Mouse (Mus musculus) left cerebral cortex, postnatal 10 days (tissue): Measurements from ENCODE around the gene D230025D16Rik. TPM values are rescaled to one million over a fixed set of nuclear protein-coding genes. Genes with fewer than 3 reads are reported as not detected.
"Not testable (repeated sequence)": the region's sequence is repeated elsewhere in the genome, so short reads cannot be mapped to it uniquely, and the experiment has no call there.

Experiments used
- DNase-seq, 2 experiments: peaks; one replicate each; pipeline ENCODE4 v3.0.0; 2021 to 2022; ENCODE audit warnings: low spot score in 2 of 2, mixed read lengths in 1 of 2; ENCODE audit errors: extremely low spot score in 1 of 2
- intact Hi-C: fragments of 180-260 bp; cut with DNase I; formaldehyde crosslinking; loops from one replicate; pipeline ENCODE4 v1.15.1; 2025
- total RNA-seq, 2 experiments: library from RNA; stranded (reverse); gene quantifications; 2 replicates each; pipeline ENCODE4 v1.2.3; 2021

The D230025D16Rik gene
- total RNA-seq, 2 experiments from 2014 or later = 27.5 to 28.0 TPM

GRCm38 (mm10) chr8:105288231-105288630 is 63.3 kb downstream of the D230025D16Rik start:
- intact Hi-C loops = no loop called here
- no peak for DNase-seq

- DNase-seq = peak; percentile 94 to 96
- intact Hi-C loops = no loop called here
Measured at GRCm38 (mm10) chr8:105288958-105289732, 64.2 kb downstream of the D230025D16Rik start.

GRCm38 (mm10) chr8:105289805-105290460 is 65.0 kb downstream of the D230025D16Rik start, which contains the start of gene 4931428F04Rik:
4931428F04Rik (minus strand) TSS chr8:105289864.
- peak in 1 of 2 experiments; percentile 73 for DNase-seq
- intact Hi-C loops = loop anchor here (10.0 kb wide), 1 partner anchor 635 kb away; no protein-coding TSS in a partner anchor

GRCm38 (mm10) chr8:105290554-105291314 is 65.8 kb downstream of the D230025D16Rik start:
- intact Hi-C loops = loop anchor here (10.0 kb wide), 1 partner anchor 636 kb away; no protein-coding TSS in a partner anchor
- peak; percentile 62 to 92 for DNase-seq

GRCm38 (mm10) chr8:105291364-105291763 is 66.4 kb downstream of the D230025D16Rik start:
- intact Hi-C loops = loop anchor here (10.0 kb wide), 1 partner anchor 637 kb away; no protein-coding TSS in a partner anchor
- DNase-seq = not testable (repeated sequence)

GRCm38 (mm10) chr8:105291802-105292201 is 66.9 kb downstream of the D230025D16Rik start:
- DNase-seq = not testable (repeated sequence)
- intact Hi-C loops = loop anchor here (10.0 kb wide), 1 partner anchor 637 kb away; no protein-coding TSS in a partner anchor

GRCm38 (mm10) chr8:105292471-105292870 is 67.5 kb downstream of the D230025D16Rik start:
- DNase-seq = no peak
- intact Hi-C loops = loop anchor here (10.0 kb wide), 1 partner anchor 638 kb away; no protein-coding TSS in a partner anchor

- DNase-seq = no peak
- intact Hi-C loops = loop anchor here (10.0 kb wide), 1 partner anchor 639 kb away; no protein-coding TSS in a partner anchor
Measured at GRCm38 (mm10) chr8:105293405-105293804, 68.5 kb downstream of the D230025D16Rik start.

GRCm38 (mm10) chr8:105294776-105295175 is 69.8 kb downstream of the D230025D16Rik start:
- no peak for DNase-seq
- intact Hi-C loops = loop anchor here (10.0 kb wide), 1 partner anchor 640 kb away; no protein-coding TSS in a partner anchor

- DNase-seq = no peak
- intact Hi-C loops = loop anchor here (10.0 kb wide), 1 partner anchor 640 kb away; no protein-coding TSS in a partner anchor
Measured at GRCm38 (mm10) chr8:105295256-105295655, 70.3 kb downstream of the D230025D16Rik start.

- DNase-seq = no peak
- intact Hi-C loops = loop anchor here (10.0 kb wide), 1 partner anchor 641 kb away; no protein-coding TSS in a partner anchor
Measured at GRCm38 (mm10) chr8:105295895-105296573, 71.1 kb downstream of the D230025D16Rik start, which contains the start of gene Exoc3l. Exoc3l (minus strand) TSS chr8:105296101.

GRCm38 (mm10) chr8:105297511-105298192 is 72.7 kb downstream of the D230025D16Rik start, which contains the start of gene E2f4:
E2f4 (plus strand) TSS chr8:105297663.
- intact Hi-C loops = loop anchor here (10.0 kb wide), 1 partner anchor 643 kb away; no protein-coding TSS in a partner anchor
- DNase-seq = peak; percentile 87 to 96

- DNase-seq = no peak
- intact Hi-C loops = loop anchor here (10.0 kb wide), 1 partner anchor 644 kb away; no protein-coding TSS in a partner anchor
Measured at GRCm38 (mm10) chr8:105298351-105299252, 73.7 kb downstream of the D230025D16Rik start.

- no peak for DNase-seq
- intact Hi-C loops = loop anchor here (10.0 kb wide), 1 partner anchor 645 kb away; no protein-coding TSS in a partner anchor
Measured at GRCm38 (mm10) chr8:105299962-105300361, 75.0 kb downstream of the D230025D16Rik start.
